Mouse (Mus musculus): ENCODE measurements around the gene Cetn3.

Cetn3 gene

DNA sequence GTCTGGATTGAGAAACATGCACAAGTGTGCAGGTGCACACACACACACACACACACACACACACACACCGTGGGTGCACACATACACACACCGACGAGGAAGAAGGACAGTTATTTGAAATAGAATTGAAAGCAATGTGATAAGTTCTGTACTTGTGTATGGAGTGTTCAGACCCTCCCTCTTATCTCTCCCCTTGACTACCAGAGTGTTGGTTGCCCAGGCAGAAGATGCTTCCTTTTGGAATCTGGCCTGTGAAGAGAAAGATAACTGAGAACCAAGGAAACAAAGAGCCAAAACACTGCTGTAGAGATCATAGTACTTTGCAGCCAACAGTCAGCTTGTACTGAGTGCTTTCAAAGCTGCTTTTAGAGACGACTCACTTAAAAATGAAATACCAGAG is 20.8 kb downstream of the Cetn3 start:
- DNase-seq (ENCODE audit: low read depth in 2 of 2, low spot score in 2 of 2), result no peak

DNA sequence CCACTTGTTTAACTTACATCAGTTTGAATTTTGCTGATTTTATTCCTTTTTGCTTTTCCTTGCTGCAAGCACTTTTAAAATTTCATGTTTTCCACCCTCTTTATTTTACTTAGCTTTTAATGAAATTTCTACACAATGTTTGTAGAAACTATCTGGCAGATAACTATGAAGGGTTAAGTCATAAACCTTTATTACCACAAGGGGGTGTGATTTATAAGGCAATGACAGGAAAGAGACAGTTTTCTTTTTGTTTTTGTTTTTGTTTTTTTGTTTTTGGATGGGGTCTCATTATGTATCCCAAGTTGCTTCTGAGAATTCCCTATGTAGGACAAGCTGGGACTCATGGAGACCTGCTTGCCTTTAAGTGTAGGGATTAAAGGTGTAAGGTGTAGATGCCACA is 39.9 kb downstream of the Cetn3 start:
- no peak for DNase-seq (ENCODE audit: low read depth in 2 of 2, low spot score in 2 of 2)

DNA sequence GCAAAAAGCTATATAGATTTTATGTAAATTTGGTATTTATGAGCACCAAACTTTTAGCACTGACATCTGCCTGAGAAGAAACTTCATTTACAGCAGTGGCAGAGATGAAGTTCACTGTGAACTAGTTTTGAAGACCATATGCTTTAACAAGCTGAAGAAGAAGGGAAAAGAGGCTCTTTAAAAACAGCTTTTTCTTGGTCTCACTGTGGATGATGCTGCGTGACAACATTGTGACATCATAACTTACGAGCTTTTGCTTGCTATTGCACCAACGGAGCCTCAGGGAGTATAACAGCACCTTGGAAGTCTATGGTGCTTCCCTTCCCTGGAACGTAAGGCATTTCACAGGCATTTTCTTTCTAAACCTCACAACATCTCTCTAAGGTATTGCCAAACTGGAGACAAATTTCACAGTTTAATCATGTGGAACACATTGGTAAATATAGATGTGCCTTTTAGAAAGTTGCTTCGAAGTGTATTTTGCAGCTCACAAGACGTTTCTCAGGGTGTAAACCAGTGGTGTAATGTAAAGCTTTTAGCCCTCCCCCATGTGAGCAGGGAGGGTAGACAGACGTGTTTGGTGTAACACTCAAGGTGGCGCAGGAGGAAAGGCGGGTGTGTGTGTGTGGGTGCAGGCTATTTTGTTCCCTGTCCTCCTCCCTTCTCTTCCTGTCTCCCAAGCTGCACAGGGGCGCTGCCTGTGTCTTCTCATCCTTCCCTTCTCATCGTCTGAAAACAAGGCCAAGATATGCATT is 41.9 kb downstream of the Cetn3 start:
- no peak for DNase-seq (ENCODE audit: low read depth in 2 of 2, low spot score in 2 of 2)

DNA sequence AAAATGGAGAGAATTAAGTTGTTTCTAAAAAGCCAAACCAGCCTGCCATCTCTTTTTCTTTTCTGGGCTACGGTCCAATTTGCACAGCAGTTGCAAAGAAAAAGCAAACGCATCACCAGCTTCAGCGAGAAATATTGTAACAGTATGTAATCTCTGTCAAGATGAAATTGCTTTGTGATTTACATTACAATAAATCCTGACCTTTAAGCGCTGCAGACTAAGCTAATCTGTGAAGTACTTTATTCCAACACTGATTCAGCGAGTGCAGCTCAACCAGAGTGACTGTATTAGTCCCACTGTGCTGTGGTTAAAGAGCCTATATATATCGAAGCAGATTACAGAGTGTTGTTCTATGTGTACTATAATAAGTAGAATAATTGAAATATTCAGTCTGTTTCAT is 45.6 kb downstream of the Cetn3 start:
- DNase-seq (ENCODE audit: low read depth in 2 of 2, low spot score in 2 of 2), result no peak

DNA sequence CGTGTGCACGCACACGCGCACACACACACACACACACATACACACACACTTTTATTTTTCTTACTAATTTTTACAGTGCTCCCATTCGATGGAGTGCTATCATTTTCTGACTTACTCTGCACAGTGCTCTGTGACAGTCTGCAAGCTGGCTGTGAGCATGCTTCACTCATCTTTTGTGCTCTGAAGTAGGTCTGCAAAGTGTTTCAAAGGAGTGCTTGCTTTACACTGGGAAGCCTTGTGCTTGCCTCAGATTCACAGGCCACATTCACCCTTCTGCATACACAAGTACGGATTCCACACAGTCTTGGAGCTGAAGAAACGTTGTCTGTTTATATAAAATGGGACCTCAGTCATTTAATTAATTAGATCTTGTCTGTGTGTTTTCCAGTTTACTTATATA is 49.0 kb downstream of the Cetn3 start:
- DNase-seq (ENCODE audit: low read depth in 2 of 2, low spot score in 2 of 2), result no peak

DNA sequence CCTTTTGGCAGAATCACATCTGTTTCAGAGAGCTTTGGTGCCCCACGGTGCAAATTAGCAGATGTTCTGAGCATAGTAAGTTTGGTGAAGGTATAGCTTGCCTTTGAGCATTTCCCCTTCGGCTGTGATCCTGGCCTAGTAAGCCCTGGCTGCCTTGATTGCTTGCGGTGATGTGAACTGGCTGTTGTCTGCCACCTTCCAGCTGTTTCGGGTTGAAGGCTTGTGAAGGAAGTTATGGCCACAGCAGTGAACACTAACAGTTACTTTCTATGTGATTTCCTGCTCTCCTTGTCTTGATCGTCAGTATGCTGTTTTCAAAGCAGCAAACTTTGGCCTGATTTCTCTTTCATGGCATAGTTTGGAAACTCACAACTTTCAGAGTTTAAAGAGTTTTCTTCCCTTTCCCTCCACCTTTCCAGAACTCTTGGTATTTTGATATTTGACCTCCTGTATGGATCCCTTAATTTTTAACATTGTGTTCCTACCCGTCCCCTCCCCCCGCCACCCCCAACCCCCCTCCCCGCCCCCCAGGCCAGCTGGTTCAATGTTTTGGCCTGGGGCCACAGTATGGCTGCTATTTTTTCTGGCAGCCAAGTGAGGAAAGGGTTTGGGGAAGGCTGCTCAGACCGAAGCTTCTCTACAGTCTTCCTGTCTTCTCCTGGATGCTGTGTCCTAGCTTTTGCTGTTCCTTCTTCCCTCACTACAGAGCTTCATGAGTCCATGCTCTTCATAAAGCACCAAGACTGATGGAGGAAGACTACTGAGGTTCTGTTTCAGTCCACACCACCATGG is 53.7 kb downstream of the Cetn3 start:
- no peak for DNase-seq (ENCODE audit: low read depth in 2 of 2, low spot score in 2 of 2)

DNA sequence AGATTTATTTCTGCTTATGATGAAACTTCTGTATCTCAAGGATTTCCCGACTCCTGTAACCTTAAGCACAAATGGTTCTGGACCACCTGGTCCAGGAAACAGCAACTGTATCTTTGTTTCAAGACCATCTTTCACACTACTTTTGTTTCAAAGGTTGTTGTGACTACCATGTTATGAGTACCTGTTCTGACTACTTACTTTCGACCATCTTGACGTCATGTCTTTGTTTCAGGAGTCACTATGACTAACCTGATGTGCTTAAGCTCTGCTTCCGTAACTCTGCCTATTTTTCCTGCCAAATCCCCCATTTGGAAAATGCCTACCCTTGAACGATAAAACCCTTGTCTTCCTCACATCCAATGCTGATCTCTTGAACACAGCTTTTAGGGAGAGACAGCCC is 55.1 kb downstream of the Cetn3 start:
- DNase-seq (ENCODE audit: low read depth in 2 of 2, low spot score in 2 of 2), result no peak

DNA sequence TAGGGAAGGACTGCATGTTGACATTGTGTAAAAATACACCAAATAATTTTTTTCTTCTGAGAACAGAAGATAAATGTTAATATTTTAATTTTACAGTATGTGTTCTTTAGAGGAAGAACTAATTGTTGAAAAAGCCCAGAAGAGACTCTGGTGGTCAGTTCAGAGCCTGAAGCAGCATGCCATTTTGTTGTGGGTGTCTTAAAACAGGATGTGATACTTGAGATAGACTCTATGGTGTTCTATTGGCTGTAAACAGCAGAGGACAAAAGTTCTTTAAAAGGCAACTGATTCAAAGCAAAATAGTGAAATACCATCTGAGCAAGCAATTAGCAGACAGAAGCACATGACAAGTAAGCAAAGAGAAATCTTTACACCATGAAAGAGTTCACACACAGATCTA is 56.1 kb downstream of the Cetn3 start:
- no peak for DNase-seq (ENCODE audit: low read depth in 2 of 2, low spot score in 2 of 2)

DNA sequence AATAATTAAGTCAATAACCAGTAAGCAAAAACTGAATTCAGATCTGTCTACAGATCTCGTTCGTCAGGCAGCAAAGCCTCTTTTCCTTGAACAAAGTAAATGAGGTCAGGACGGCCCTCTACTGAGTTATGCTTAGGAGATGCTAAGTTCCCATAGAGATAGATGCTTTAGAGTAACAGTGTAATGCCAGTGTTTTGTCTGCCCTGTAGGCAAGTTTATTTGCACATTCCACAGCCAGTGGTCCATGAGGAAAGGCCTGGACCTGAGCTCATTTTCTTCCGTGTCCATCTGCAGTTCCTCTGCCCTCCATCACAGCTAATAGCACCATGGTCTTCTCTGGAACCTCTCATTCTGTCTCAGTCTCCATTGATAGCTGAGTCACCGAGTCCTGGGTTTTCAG is 57.4 kb downstream of the Cetn3 start:
- no peak for DNase-seq (ENCODE audit: low read depth in 2 of 2, low spot score in 2 of 2)

DNA sequence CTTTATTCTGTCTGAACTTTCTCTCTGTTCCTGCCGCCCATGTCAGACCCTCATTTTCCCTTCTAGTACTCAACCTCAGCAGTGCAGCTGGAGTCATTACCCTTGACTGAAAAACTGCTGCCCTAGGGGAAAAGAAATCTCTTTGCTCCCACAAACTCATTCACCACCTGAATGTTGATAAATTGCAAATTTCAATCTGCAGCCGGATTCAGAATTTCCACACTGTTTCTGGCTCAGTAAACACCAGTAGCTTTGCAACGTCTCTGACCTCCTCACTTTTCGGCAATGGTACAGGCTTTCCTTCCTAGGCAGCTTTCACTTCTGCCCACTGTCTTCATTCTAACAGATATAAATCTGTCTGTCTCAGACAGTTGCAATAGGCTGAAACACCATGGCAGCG is 57.8 kb downstream of the Cetn3 start:
- DNase-seq (ENCODE audit: low read depth in 2 of 2, low spot score in 2 of 2), result no peak

DNA sequence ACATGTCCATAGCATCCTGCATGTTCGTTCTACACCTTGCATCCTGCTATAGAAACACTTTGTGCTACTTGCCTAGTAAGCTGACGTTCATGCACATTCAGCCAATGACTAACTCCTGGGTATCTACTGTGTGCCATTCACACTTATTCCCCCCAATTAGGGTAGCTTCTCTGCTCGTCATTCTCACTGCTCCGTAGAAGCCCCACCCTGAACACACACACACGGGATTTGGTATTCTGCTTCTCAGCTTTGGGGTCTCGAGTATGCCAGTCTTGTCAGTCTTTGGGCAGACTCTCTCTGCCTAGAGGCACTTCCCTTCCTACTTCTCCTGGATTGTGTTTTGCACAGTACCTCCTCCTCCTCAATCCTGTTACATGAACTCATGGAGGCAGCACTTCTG is 59.4 kb downstream of the Cetn3 start:
- DNase-seq (ENCODE audit: low read depth in 2 of 2, low spot score in 2 of 2), result no peak

Data from CD8-positive naive resting alpha-beta T cell, adult 2 months (primary cell).